Mouse (Mus musculus) bone marrow, adult 2 months (tissue): ENCODE results near the gene Nop2.

ENCODE experiments used
- CTCF ChIP-seq: fragments of 200-500 bp; IDR thresholded peaks from 2 replicates; pipeline ENCODE4 v1.5.1; 2011; ENCODE audit warnings: low read length, control low read depth; ENCODE audit not compliant: control insufficient read depth, insufficient read depth
- POLR2A ChIP-seq: fragments of 200-500 bp; IDR thresholded peaks from 2 replicates; pipeline ENCODE4 v1.6.1; 2011; ENCODE audit warnings: low read depth, mild to moderate bottlenecking, control low read depth, low read length, borderline replicate concordance; ENCODE audit not compliant: control insufficient read depth

DNA sequence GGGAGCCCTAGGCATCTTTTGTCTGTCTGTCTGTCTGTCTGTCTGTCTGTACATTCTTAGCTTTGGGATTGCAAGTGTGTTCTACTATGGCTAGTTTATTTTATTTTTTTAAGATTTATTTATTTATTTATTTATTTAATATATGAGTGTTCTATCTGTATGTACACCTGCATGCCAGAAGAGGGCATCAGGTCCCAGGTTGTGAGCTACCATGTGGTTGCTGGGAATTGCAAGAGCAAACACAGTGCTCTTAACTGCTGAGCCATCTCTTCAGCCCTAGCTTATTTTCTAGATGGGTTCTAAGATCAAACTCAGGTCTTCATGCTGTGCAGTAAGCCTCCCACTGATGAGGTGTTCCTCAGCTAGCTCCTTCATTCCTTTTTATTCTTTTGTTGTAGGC is 22.8 kb downstream of the Nop2 start:
- peak; percentile 41 for TF ChIP-seq CTCF
- TF ChIP-seq POLR2A = no peak
